Mouse (Mus musculus) lung, adult 10 weeks (tissue): ENCODE measurements around the gene Itga10. TPM values are rescaled to one million over a fixed set of nuclear protein-coding genes. Genes with fewer than 3 reads are reported as not detected.

Experiments
- polyA plus RNA-seq: library from polyadenylated mRNA; stranded (reverse); fragments of 350-450 nt; fragmentation: Illumina TruSeq; extraction: RNeasy Lipid Tissue Mini Kit (QIAGEN cat#74804); gene quantifications from one replicate; pipeline ENCODE4 v1.2.3, GENCODE M21; 2014; ENCODE audit warnings: low read depth, low replicate concordance; ENCODE audit not compliant: insufficient read depth

The Itga10 gene
- polyA plus RNA-seq = 0.81 TPM

DNA sequence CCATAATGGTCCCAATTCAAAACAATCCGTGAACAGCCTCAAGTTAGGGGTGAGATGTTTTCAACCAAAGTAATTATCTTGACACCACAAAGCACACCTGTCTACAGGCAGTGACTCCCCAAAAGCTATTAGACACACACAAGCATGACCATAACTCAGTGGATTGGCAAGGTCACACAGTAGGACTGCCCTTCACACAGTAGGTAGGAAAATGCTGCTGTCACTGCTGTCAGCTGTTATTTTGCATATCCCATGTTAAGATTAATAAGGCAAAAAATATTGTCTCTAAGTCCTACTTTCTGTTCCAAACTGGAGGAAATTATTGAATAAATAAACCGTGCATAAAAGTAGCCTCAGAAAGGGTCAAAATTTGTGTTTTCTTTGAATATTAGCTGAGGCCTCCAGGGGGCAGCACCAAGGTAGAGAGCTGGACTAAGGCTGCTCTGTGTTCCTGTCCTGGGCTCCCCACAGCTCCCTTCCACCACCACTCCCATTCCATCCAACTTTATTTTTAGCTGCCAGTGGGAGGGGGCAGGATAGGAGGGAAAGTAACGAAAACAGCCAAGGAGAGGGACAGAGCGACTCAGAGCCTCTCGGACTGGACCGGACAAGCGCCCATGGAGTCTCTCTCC, at the start of gene Itga10:
Gene Itga10 (plus strand): TSS at position 567 of the 632 bp plus-strand sequence.

GRCm38 (mm10) chr3:96596228-96596707, 49.1 kb upstream of the Itga10 start, which contains the start of gene Ankrd34a:
TSS of gene Ankrd34a (plus strand) at chr3:96596636.

DNA sequence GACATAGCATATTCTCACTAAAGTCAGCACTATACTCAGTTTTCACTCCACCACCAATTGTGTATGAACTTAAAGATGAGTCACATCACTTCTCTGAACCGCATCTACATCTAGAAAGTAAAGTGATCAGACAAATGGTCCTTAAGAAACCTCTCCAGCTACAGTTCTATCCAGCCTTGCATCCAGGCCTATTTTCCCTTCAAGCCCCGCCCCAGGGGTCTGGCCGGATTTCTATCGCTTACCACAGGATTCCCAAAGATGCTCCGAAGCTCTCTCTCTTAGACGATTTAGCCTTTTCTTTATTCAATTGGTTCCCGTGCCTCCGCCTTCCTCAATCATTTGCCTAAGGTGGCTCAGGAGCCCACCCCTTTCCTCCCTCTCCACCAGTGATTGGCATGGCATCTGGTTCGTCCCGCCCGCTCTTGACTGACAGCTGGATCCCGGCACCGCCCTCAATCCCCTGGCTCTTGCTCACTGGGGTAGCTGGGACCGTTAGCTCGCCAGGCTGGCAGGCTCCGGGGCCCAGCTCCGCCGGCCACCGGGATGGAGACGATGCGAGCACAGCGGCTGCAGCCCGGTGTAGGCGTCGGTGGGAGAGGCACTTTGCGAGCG, 44.6 kb upstream of the Itga10 start, which contains the start of gene Lix1l:
Gene Lix1l (plus strand): TSS at position 511 of the 612 bp plus-strand sequence.

GRCm38 (mm10) chr3:96629729-96630600, 15.4 kb upstream of the Itga10 start, which contains the start of gene Rbm8a:
TSS of gene Rbm8a (plus strand) at chr3:96629933.

DNA sequence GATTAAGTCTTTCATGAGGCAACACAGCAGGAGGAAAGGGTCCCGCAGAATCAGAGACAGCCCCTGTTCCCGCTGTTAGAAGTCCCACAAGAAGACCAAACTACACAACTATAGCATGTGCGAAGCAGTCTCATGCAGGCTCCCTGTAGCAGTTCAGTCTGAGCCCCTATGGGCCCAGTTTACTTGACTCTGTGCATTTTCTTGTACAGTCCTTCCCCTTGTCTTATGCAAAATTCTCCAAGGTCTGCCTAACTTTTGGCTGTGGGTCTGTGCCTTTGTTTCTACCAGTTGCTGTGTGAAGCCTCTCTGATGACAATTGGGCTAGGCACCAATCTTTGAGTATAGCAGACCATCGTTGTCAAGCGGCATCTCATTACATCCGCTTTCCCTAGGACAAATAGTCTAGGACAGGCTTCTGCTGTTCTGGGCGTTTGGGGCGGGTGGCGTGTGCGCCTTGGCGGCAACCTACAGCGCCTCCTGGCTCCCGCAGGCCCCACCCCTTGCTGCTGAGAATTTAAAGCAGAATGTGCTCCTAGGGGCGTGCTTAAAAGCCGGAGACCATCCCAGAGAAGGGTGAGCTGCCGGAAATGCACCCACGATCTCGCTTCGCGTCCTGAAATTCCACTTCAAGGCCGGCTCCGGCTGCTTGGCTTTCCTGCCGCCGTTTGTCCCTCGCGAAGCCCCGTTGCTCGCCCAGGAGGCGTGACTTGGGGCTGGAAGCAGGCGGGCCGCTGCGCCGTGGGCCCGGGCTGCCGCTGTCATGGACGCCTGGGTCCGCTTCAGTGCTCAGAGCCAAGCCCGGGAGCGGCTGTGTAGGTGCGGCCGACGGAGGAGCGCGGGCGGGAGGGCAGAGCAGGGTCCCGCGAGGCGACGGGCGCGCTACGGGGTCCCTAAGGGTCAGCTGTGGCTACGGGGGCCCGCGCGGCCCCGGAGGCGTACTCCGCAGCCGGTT, 10.2 kb upstream of the Itga10 start, which contains the start of the genes Pex11b and Gm42957:
Gene Pex11b (plus strand): TSS at position 449 of the 952 bp plus-strand sequence.
Gene Gm42957 (plus strand): TSS at position 547 of the 952 bp plus-strand sequence.

DNA sequence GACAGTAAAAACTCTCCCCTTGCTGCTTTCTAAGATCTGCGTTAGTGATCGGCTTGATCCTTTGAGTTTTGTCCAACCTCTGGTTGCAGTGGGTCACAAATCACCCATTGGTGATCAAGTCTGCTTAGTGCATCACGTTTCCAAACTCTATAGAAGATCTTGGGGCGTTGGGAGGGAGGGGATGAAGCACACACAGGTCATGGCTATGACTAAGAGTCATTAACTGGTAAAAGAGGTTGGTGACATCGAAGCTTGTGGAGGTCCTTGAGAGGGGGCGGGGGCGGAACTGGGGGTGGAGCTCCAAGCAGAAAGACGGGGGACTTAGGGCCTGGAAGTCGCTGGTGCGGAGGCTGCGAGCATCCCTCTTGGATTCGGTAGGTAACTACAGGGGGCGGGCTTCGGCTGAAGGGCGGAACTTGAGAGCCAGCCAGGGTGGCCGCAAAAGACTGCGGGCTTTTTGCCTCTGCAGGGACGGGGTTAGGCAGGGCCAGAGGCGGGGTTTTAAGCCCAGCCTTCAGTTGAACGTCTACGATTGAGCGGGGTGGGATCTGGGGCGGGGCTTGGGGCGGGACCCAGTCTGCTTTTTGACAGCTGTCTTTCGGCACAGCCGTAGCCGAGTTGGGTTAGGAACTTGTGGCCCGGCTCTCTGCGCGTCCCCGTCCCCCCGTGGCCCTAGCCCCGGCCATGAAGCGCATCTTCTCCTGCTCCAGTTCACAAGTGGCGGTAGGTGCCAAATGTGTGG, 24.5 kb downstream of the Itga10 start, which contains the start of gene Ankrd35:
Gene Ankrd35 (plus strand): TSS at position 405 of the 742 bp plus-strand sequence.

GRCm38 (mm10) chr3:96696198-96696765, 50.9 kb downstream of the Itga10 start, which contains the start of gene Pias3:
TSS of gene Pias3 (plus strand) at chr3:96696384.

DNA sequence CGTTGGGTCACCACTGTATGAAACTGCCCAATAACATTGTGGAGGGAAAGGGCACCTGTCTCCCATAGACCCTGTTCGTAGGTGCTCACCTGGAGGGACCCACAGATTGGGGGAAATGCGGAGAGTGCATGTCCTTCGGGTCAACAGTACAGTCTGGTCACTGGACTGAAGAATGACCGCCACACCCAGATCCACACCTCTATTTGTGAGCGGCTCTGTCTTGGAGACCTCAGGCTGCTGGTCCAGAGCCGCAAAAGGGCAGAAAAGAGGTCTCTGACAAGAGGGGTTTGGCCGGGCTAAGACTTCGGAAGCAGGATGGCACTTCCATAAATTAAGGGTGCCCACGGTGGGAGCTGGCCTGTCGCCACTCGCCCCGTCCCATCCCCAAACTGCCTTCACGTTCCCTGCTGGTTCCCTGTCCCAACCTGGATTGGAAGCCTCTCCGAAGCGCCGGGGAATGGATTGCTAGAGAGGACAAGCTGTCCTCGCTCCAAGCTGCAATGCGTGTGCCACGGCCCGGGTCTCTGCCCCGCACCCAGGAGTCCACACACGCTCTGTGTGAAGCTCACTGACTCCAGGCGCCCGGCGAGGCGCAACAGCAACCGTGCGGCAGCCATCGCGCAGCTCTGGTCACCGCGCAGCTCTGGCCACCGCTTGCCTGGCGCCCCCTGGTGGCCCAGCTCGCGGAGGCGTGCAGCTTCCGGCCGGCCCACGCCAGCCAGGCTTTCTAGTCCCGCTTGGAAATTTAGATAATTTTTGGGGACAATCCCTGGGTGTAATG, 62.7 kb downstream of the Itga10 start, which contains the start of gene Nudt17:
Gene Nudt17 (minus strand): TSS at position 660 of the 781 bp plus-strand sequence.

Other genes with a start within 250 kb of the Itga10 start
- not detected for gene BC107364, start 193.3 kb upstream of the Itga10 start, polyA plus RNA-seq
- 2.5 TPM for gene Hfe2, start 120.4 kb upstream of the Itga10 start, polyA plus RNA-seq
- 694 TPM for gene Txnip, start 87.6 kb upstream of the Itga10 start, polyA plus RNA-seq
- 0.93 TPM for gene Gm16253, start 68.6 kb upstream of the Itga10 start, polyA plus RNA-seq
- 42.5 TPM for gene Polr3gl, start 51.4 kb upstream of the Itga10 start, polyA plus RNA-seq
- not detected for gene Ankrd34a, start 48.9 kb upstream of the Itga10 start, polyA plus RNA-seq
- 23.9 TPM for gene Lix1l, start 44.4 kb upstream of the Itga10 start, polyA plus RNA-seq
- 73.2 TPM for gene Rbm8a, start 15.7 kb upstream of the Itga10 start, polyA plus RNA-seq
- gene Pex11b, start 10.2 kb upstream of the Itga10 start, polyA plus RNA-seq = 23.0 TPM
- gene Gm42957, start 10.1 kb upstream of the Itga10 start, polyA plus RNA-seq = not detected
- gene Ankrd35, start 24.5 kb downstream of the Itga10 start, polyA plus RNA-seq = 0.77 TPM
- gene Pias3, start 50.8 kb downstream of the Itga10 start, polyA plus RNA-seq = 13.8 TPM
- gene Nudt17, start 63.0 kb downstream of the Itga10 start, polyA plus RNA-seq = 3.0 TPM
- gene Polr3c, start 82.0 kb downstream of the Itga10 start, polyA plus RNA-seq = 13.1 TPM
- gene Rnf115, start 82.1 kb downstream of the Itga10 start, polyA plus RNA-seq = 23.2 TPM
- gene Pdzk1, start 183.7 kb downstream of the Itga10 start, polyA plus RNA-seq = not detected
- 0.87 TPM for gene Cd160, start 183.8 kb downstream of the Itga10 start, polyA plus RNA-seq